Mouse (Mus musculus) T-helper 2 cell (primary cell): ENCODE results near the gene Ttc33.

Source experiments
- in situ Hi-C: fragments of 300-600 bp; cut with MboI, MseI; formaldehyde crosslinking; loops from one replicate; pipeline ENCODE4 v1.15.1; 2025; ENCODE audit warnings: high pct_unique_total_duplicates

Gene Ttc33

GRCm38 (mm10) chr15:5239361-5239760 is 54.0 kb downstream of the Ttc33 start:
- in situ Hi-C loops, result loop anchor here (5.0 to 10.0 kb wide), 2 partner anchors 92 to 835 kb away; no protein-coding TSS in a partner anchor

- in situ Hi-C loops, result loop anchor here (5.0 to 10.0 kb wide), 4 partner anchors 93 to 1335 kb away; no protein-coding TSS in a partner anchor
Observed at GRCm38 (mm10) chr15:5239901-5240300, 54.6 kb downstream of the Ttc33 start.

GRCm38 (mm10) chr15:5240360-5240759 is 55.0 kb downstream of the Ttc33 start:
- in situ Hi-C loops, result loop anchor here (5.0 to 10.0 kb wide), 2 partner anchors 272 to 1334 kb away; no protein-coding TSS in a partner anchor

- in situ Hi-C loops, result loop anchor here (5.0 to 10.0 kb wide), 2 partner anchors 271 to 1333 kb away; no protein-coding TSS in a partner anchor
Observed at GRCm38 (mm10) chr15:5241304-5242201, 56.2 kb downstream of the Ttc33 start.

- in situ Hi-C loops, result loop anchor here (5.0 to 10.0 kb wide), 2 partner anchors 270 to 1332 kb away; no protein-coding TSS in a partner anchor
Observed at GRCm38 (mm10) chr15:5242241-5243035, 57.1 kb downstream of the Ttc33 start.

GRCm38 (mm10) chr15:5243036-5243958 is 58.0 kb downstream of the Ttc33 start:
- in situ Hi-C loops, result loop anchor here (5.0 to 10.0 kb wide), 2 partner anchors 269 to 1332 kb away; no protein-coding TSS in a partner anchor

GRCm38 (mm10) chr15:5243959-5244905 is 58.9 kb downstream of the Ttc33 start, which contains the start of gene Ptger4:
Ptger4 (minus strand) TSS chr15:5244187.
- in situ Hi-C loops, result loop anchor here (5.0 to 10.0 kb wide), 2 partner anchors 268 to 1331 kb away; no protein-coding TSS in a partner anchor

- in situ Hi-C loops, result loop anchor here (5.0 kb wide), 1 partner anchor 492 kb away; no protein-coding TSS in a partner anchor
Observed at GRCm38 (mm10) chr15:5250182-5250581, 64.9 kb downstream of the Ttc33 start.

- in situ Hi-C loops, result no loop called here
Observed at GRCm38 (mm10) chr15:5260183-5260582, 74.9 kb downstream of the Ttc33 start.

GRCm38 (mm10) chr15:5261004-5261403 is 75.7 kb downstream of the Ttc33 start:
- in situ Hi-C loops, result no loop called here

- in situ Hi-C loops, result no loop called here
Observed at GRCm38 (mm10) chr15:5262095-5262667, 76.9 kb downstream of the Ttc33 start.

- in situ Hi-C loops, result no loop called here
Observed at GRCm38 (mm10) chr15:5262874-5263504, 77.7 kb downstream of the Ttc33 start.

- in situ Hi-C loops, result no loop called here
Observed at GRCm38 (mm10) chr15:5266095-5266494, 80.8 kb downstream of the Ttc33 start.
